Mouse (Mus musculus) adrenal gland, adult 8-10 months (tissue): ENCODE data around the gene Hsd17b7. TPM values are rescaled to one million over a fixed set of nuclear protein-coding genes. Genes with fewer than 3 reads are reported as not detected.
A peak's percentile ranks its signal among the peaks of the same experiment; 100 is the strongest.

Experiments used
- DNase-seq: peaks from one replicate; pipeline ENCODE4 v3.0.0; 2022
- total RNA-seq, 4 experiments: library from RNA; stranded (reverse); gene quantifications; 2 replicates each; pipeline ENCODE4 v1.2.4; 2022

The Hsd17b7 gene
- total RNA-seq, 4 experiments from 2014 or later: 9.0 to 66.5 (median 39.1) TPM

- no peak for DNase-seq
Measured at GRCm38 (mm10) chr1:169934005-169934725, 34.9 kb downstream of the Hsd17b7 start.

GRCm38 (mm10) chr1:169932122-169932746 is 36.8 kb downstream of the Hsd17b7 start:
- DNase-seq: no peak

- no peak for DNase-seq
Measured at GRCm38 (mm10) chr1:169931698-169932097, 37.3 kb downstream of the Hsd17b7 start.

GRCm38 (mm10) chr1:169928454-169928971 is 40.5 kb downstream of the Hsd17b7 start, which contains the start of gene Ccdc190:
Gene Ccdc190 (plus strand): TSS chr1:169928648.
- no peak for DNase-seq

GRCm38 (mm10) chr1:169927753-169928369 is 41.2 kb downstream of the Hsd17b7 start:
- DNase-seq: no peak

GRCm38 (mm10) chr1:169924567-169924966 is 44.5 kb downstream of the Hsd17b7 start:
- DNase-seq: peak; percentile 27

GRCm38 (mm10) chr1:169921710-169922211 is 47.3 kb downstream of the Hsd17b7 start:
- no peak for DNase-seq

GRCm38 (mm10) chr1:169919211-169919610 is 49.8 kb downstream of the Hsd17b7 start:
- DNase-seq: peak; percentile 40

- DNase-seq: peak; percentile 49
Measured at GRCm38 (mm10) chr1:169917998-169918397, 51.0 kb downstream of the Hsd17b7 start.

- no peak for DNase-seq
Measured at GRCm38 (mm10) chr1:169917115-169917796, 51.8 kb downstream of the Hsd17b7 start.

- peak; percentile 9 for DNase-seq
Measured at GRCm38 (mm10) chr1:169916659-169917058, 52.4 kb downstream of the Hsd17b7 start.

GRCm38 (mm10) chr1:169911526-169911925 is 57.5 kb downstream of the Hsd17b7 start:
- no peak for DNase-seq

- DNase-seq: no peak
Measured at GRCm38 (mm10) chr1:169910751-169911150, 58.3 kb downstream of the Hsd17b7 start.

GRCm38 (mm10) chr1:169909659-169910058 is 59.4 kb downstream of the Hsd17b7 start:
- no peak for DNase-seq

- DNase-seq: no peak
Measured at GRCm38 (mm10) chr1:169909163-169909562, 59.9 kb downstream of the Hsd17b7 start.

GRCm38 (mm10) chr1:169900771-169901336 is 68.2 kb downstream of the Hsd17b7 start:
- no peak for DNase-seq

Other genes with a start within 250 kb of the Hsd17b7 start
- gene Rgs4, start 221.6 kb downstream of the Hsd17b7 start, total RNA-seq: 10 to 100 TPM; 44.4 to 51.6 (median 48.7) TPM
- 1 to 10 TPM in 1 of 4 experiments, under 1 TPM in 2, not detected in 1; 0.23 to 1.0 (median 0.24) TPM for gene Ccdc190, start 40.6 kb downstream of the Hsd17b7 start, total RNA-seq
- gene Ddr2, start 141.5 kb upstream of the Hsd17b7 start, total RNA-seq: 10 to 100 TPM; 13.9 to 30.8 (median 20.4) TPM
- 10 to 100 TPM; 38.1 to 49.3 (median 45.0) TPM for gene Uap1, start 205.7 kb upstream of the Hsd17b7 start, total RNA-seq
- 10 to 100 TPM; 69.8 to 84.2 (median 79.4) TPM for gene Uhmk1, start 246.2 kb upstream of the Hsd17b7 start, total RNA-seq